Mouse (Mus musculus) bone marrow macrophage, adult 2 months (primary cell): ENCODE results near the gene Pitx2.

Source experiments
- CTCF ChIP-seq: IDR thresholded peaks from 2 replicates; pipeline ENCODE4 v1.5.1; 2012; ENCODE audit warnings: low read depth, mild to moderate bottlenecking, low read length, moderate library complexity
- POLR2A ChIP-seq: IDR thresholded peaks from 2 replicates; pipeline ENCODE4 v1.6.1; 2012; ENCODE audit warnings: mild to moderate bottlenecking, low read depth, low read length, borderline replicate concordance

DNA sequence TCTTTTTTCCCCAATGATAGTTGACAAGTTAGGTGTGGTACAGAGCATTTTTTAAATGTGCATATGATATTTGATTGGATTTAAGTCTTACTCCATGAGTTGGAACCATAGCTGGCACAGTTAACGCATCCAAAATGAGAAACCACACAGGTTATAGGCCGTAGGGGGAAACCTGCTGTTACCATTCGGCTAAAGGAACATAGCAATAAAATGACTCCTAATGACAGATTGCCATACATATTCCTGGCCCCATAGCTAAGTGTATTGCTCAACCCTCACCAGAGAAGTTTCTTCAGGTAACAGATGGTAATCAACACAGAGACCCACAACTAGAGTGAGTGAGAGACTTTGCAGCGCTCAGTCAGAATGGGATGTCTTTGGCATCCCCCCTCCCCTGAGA, 27.9 kb upstream of the Pitx2 start:
- TF ChIP-seq CTCF (no peak), POLR2A (no peak)
